Mouse (Mus musculus): ENCODE data around the gene Vav3. TPM values are rescaled to one million over a fixed set of nuclear protein-coding genes. Genes with fewer than 3 reads are reported as not detected.

Vav3 gene
- polyA plus RNA-seq (2021) = 8.1 TPM

GRCm38 (mm10) chr3:109340274-109341070 lies at the start of gene Vav3:
TSS of gene Vav3 (plus strand) at chr3:109340653.
- ChIA-PET CTCF (interaction anchor here (0.8 to 1.3 kb wide), 4 partner anchors 14 to 169 kb away, joined by 3 to 5 read pairs (median 3); no protein-coding TSS in a partner anchor), POLR2A (interaction anchor here (0.6 to 0.8 kb wide), 3 partner anchors 13 to 34 kb away, joined by 3 to 4 read pairs (median 3); no protein-coding TSS in a partner anchor)
- TF ChIP-seq CTCF (IDR thresholded peaks at IDR 0.05) = no peak
- DNase-seq (ENCODE audit: low read depth, low spot score) (no peak), ATAC-seq (peak; percentile 94)
- in situ Hi-C loops (cut with MboI; ENCODE audit: low pct_unique_long_range_greater_than_20kb) = loop anchor here (10.0 kb wide), 1 partner anchor 144 kb away; no protein-coding TSS in a partner anchor
- H3K27me3 ChIP-seq = no peaks in the 10 kb centered on the region

DNA sequence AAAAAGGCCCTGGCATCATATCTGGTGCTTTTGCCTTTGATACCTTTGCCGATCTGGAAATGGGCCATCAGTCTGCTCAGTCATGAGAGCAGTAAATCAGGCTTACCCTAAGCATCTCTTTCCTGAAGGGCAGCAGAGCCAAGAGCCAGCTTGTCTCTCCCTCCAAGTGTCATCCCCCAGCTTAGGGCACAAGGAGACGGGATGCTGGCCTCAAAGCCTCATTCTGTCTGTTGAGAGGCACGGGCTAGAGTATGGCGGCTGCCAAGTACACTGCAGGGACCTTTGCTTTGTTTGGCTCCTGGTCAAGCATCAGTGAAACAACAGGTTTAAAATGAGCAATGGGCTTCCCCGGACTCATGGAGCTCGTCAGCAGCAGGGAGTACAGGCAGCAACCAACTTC lies 41.6 kb upstream of the Vav3 start:
- ATAC-seq (peak; percentile 69), DNase-seq (ENCODE audit: low read depth, low spot score) (no peak)
- in situ Hi-C loops (cut with MboI; ENCODE audit: low pct_unique_long_range_greater_than_20kb) = no loop called here
- no peaks in the 10 kb centered on the region for H3K27me3 ChIP-seq
- ChIA-PET CTCF (interaction anchor here (0.8 to 4.0 kb wide), 6 partner anchors 8 to 97 kb away, joined by 3 to 12 read pairs (median 7); no protein-coding TSS in a partner anchor), POLR2A (interaction anchor here (1.2 kb wide), 1 partner anchor 20 kb away, joined by 3 read pairs; no protein-coding TSS in a partner anchor)
- no peak for TF ChIP-seq CTCF (IDR thresholded peaks at IDR 0.05)

- peak; percentile 69 for ATAC-seq
- ChIA-PET CTCF (interaction anchor here (0.8 to 4.0 kb wide), 6 partner anchors 9 to 98 kb away, joined by 3 to 12 read pairs (median 6); no protein-coding TSS in a partner anchor), POLR2A (interaction anchor here (0.7 to 1.2 kb wide), 2 partner anchors 21 to 383 kb away, joined by 3 read pairs; no protein-coding TSS in a partner anchor)
- no peak for DNase-seq (ENCODE audit: low read depth, low spot score)
- H3K27me3 ChIP-seq = no peaks in the 10 kb centered on the region
- in situ Hi-C loops (cut with MboI; ENCODE audit: low pct_unique_long_range_greater_than_20kb) = no loop called here
- TF ChIP-seq CTCF (IDR thresholded peaks at IDR 0.05) = no peak
These were observed 41.0 kb upstream of the Vav3 start for GRCm38 (mm10) chr3:109299303-109300074.

- DNase-seq (ENCODE audit: low read depth, low spot score) = no peak
- no peak for TF ChIP-seq CTCF (IDR thresholded peaks at IDR 0.05)
- ChIA-PET CTCF (interaction anchor here (1.3 to 3.2 kb wide), 3 partner anchors 10 to 27 kb away, joined by 3 to 14 read pairs (median 5); no protein-coding TSS in a partner anchor), POLR2A (no interaction called here)
- in situ Hi-C loops (cut with MboI; ENCODE audit: low pct_unique_long_range_greater_than_20kb) = no loop called here
- no peak for ATAC-seq
- H3K27me3 ChIP-seq = no peaks in the 10 kb centered on the region
These were observed 38.4 kb upstream of the Vav3 start for GRCm38 (mm10) chr3:109302059-109302458.

DNA sequence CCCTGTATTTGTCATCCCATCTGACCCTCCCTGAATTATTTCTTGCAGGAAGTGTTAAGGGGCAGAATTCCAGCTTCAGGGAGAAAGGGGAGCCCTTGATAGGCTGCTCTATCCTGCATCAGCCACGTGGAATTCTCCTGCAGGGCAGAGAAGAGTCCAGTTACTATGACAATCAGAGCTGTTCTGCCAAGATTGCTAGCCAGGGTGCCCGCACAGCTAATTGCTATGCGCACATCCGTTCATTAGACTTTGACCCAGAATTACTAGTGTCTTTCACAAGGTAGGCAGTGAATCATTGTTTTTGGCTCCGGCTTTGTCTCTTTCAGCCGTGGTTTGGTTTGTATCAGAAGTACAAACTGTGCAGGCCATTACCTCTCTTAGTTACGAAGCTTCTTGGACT lies 33.0 kb upstream of the Vav3 start:
- POLR2A ChIA-PET = interaction anchor here (0.8 to 1.1 kb wide), 2 partner anchors 25 to 171 kb away, joined by 3 read pairs; no protein-coding TSS in a partner anchor
- CTCF ChIA-PET = interaction anchor here (0.6 to 2.2 kb wide), 8 partner anchors 11 to 1472 kb away, joined by 3 to 8 read pairs (median 4); no protein-coding TSS in a partner anchor
- no peak for TF ChIP-seq CTCF (IDR thresholded peaks at IDR 0.05)
- ATAC-seq (peak; percentile 97), DNase-seq (ENCODE audit: low read depth, low spot score) (peak; percentile 93)
- H3K27me3 ChIP-seq = no peaks in the 10 kb centered on the region
- in situ Hi-C loops (cut with MboI; ENCODE audit: low pct_unique_long_range_greater_than_20kb) = no loop called here

DNA sequence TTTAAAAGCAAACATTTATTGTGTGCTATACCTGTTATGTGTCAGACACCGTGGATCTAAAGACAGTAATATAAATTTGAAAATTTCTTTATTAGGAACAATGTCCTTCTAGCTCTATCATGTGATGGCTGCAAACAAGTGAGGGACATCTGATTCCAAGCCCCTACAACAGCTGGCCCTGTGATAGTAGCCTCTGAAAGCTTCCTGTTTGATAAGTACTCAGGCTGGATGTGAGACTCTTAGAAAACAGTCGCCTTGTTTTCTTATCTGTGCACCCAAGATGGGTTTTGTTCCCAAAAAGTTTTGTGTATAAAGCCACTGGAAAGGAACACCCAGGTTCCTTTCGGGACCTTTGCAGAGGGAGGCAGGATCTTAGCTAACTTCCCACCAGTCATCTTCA lies 32.0 kb upstream of the Vav3 start:
- ChIA-PET POLR2A (interaction anchor here (1.0 kb wide), 1 partner anchor 32 kb away, joined by 3 read pairs; no protein-coding TSS in a partner anchor), CTCF (interaction anchor here (1.2 to 2.2 kb wide), 7 partner anchors 12 to 137 kb away, joined by 3 to 8 read pairs (median 4); no protein-coding TSS in a partner anchor)
- no peak for TF ChIP-seq CTCF (IDR thresholded peaks at IDR 0.05)
- no peak for DNase-seq (ENCODE audit: low read depth, low spot score)
- no peak for ATAC-seq
- H3K27me3 ChIP-seq = no peaks in the 10 kb centered on the region
- in situ Hi-C loops (cut with MboI; ENCODE audit: low pct_unique_long_range_greater_than_20kb) = no loop called here

DNA sequence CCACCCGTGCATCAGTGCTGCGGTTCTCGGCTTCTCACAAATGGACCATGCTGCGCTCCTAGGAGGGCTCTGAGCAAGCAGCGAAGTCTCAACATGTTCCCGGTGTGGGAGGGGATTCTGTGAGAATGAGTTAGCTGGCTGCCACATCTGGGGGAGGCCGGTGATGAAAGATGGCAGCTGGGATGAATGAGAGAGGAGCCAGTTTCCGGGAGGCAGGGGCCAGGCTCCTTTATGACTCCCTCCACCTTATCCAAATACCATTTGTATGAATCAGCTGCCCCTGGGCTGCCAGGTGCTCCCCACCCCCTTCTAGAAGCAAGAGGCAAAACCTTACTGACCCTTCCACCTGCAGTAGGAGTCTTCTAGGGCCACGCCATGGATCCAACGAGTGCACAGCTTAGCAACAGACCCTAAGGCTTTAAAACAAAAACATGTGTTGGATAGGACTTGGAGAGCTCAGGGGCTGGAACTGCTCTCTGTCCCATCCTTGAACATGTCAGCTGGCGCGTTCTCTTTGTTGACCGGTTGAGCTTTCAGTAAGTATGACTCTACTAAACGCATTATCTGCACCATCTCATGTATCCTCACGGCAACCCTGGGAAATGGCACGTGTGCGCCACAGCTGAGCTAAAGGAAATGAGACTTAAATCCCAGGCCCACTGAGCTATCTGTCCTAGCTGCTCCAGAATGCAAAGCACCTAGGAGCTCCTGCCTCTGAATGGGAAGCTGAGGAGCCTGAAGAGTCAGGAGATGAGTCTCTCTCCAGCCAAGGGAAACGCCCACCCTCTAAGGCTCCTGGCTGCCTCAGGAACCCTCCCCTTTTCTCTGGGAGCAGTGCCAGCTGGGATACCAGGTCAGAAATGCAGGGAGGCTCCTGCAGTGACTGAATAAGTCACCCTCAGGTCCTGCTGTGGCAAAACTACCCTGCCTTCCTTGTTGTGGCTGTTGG lies 30.9 kb upstream of the Vav3 start:
- CTCF ChIA-PET = interaction anchor here (0.7 to 2.2 kb wide), 4 partner anchors 17 to 144 kb away, joined by 3 to 8 read pairs (median 4); no protein-coding TSS in a partner anchor
- in situ Hi-C loops (cut with MboI; ENCODE audit: low pct_unique_long_range_greater_than_20kb) = no loop called here
- no peaks in the 10 kb centered on the region for H3K27me3 ChIP-seq
- no peak for DNase-seq (ENCODE audit: low read depth, low spot score)
- peak; percentile 6 for ATAC-seq
- no peak for TF ChIP-seq CTCF (IDR thresholded peaks at IDR 0.05)
- POLR2A ChIA-PET = interaction anchor here (1.0 kb wide), 1 partner anchor 31 kb away, joined by 3 read pairs; no protein-coding TSS in a partner anchor

GRCm38 (mm10) chr3:109311172-109311824 lies 29.2 kb upstream of the Vav3 start:
- ATAC-seq = no peak
- H3K27me3 ChIP-seq = no peaks in the 10 kb centered on the region
- DNase-seq (ENCODE audit: low read depth, low spot score) = no peak
- POLR2A ChIA-PET = interaction anchor here (0.7 kb wide), 1 partner anchor 188 kb away, joined by 7 read pairs; the partner anchor contains the start of gene Slc25a24
- in situ Hi-C loops (cut with MboI; ENCODE audit: low pct_unique_long_range_greater_than_20kb) = no loop called here
- TF ChIP-seq CTCF (IDR thresholded peaks at IDR 0.05) = no peak
- CTCF ChIA-PET = interaction anchor here (1.1 to 1.7 kb wide), 2 partner anchors 8 to 21 kb away, joined by 3 to 5 read pairs; no protein-coding TSS in a partner anchor

DNA sequence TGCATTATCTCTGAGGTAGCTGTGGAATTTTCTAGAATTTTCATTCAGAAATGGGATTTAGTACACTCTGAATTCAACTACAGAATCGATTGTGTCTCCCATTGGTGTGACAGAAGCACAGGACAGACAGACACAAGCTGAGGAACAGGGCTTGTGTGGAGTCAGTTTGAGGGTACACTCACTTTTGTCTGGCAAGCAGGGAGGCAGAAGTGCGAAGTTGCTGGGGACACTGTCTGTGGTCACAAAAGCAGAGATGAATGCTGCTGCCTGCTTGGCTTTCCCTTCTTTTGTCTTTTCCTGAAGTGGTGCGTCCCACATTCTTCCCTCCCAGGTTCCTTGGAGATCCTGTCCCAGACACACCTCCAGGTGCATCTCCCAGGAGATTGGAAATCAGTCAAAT lies 28.6 kb upstream of the Vav3 start:
- no peak for TF ChIP-seq CTCF (IDR thresholded peaks at IDR 0.05)
- no peak for ATAC-seq
- ChIA-PET POLR2A (no interaction called here), CTCF (interaction anchor here (1.0 to 1.7 kb wide), 4 partner anchors 9 to 21 kb away, joined by 3 to 5 read pairs (median 3); no protein-coding TSS in a partner anchor)
- H3K27me3 ChIP-seq = no peaks in the 10 kb centered on the region
- in situ Hi-C loops (cut with MboI; ENCODE audit: low pct_unique_long_range_greater_than_20kb) = no loop called here
- no peak for DNase-seq (ENCODE audit: low read depth, low spot score)
